Mouse (Mus musculus) forebrain, embryonic 14.5 days (tissue): Measurements from ENCODE around the gene AA467197. TPM values are rescaled to one million over a fixed set of nuclear protein-coding genes. Genes with fewer than 3 reads are reported as not detected.

Experiments
- ATAC-seq: fragments of 200-750 bp; cut with Nextera tagmentation; 2 replicates; pipeline ENCODE4 v1.8.0; 2017; ENCODE audit warnings: mild to moderate bottlenecking, moderate library complexity
- DNase-seq: peaks from one replicate; pipeline ENCODE4 v3.0.0-alpha.2; 2015; ENCODE audit warnings: low spot score
- H3K27ac ChIP-seq: fragments of 300-500 bp; sonication (generic); 2 replicates; pipeline ENCODE4 v1.5.1; 2014; ENCODE audit warnings: low read depth, mild to moderate bottlenecking, control low read depth, low read length, moderate library complexity
- H3K27me3 ChIP-seq: fragments of 300-500 bp; sonication (generic); replicated peaks from 2 replicates; pipeline ENCODE4 v1.6.1; 2014; ENCODE audit warnings: low read length, control low read depth, mixed read lengths; ENCODE audit not compliant: control insufficient read depth, insufficient read depth
- H3K36me3 ChIP-seq: fragments of 300-500 bp; sonication (generic); 2 replicates; pipeline ENCODE4 v1.6.1; 2014; ENCODE audit warnings: low read length, control low read depth; ENCODE audit not compliant: control insufficient read depth, insufficient read depth
- H3K4me1 ChIP-seq: fragments of 300-500 bp; sonication (generic); 2 replicates; pipeline ENCODE4 v1.6.1; 2014; ENCODE audit warnings: antibody characterized with exemption, low read length, control low read depth; ENCODE audit not compliant: control insufficient read depth, insufficient read depth
- H3K4me2 ChIP-seq: fragments of 300-500 bp; sonication (generic); 2 replicates; pipeline ENCODE4 v1.6.1; 2014; ENCODE audit warnings: mild to moderate bottlenecking, control low read depth, low read length
- H3K4me3 ChIP-seq: fragments of 300-500 bp; sonication (generic); 2 replicates; pipeline ENCODE4 v1.5.1; 2014; ENCODE audit warnings: low read depth, low read length, control low read depth
- H3K9ac ChIP-seq: fragments of 300-500 bp; sonication (generic); 2 replicates; pipeline ENCODE4 v1.6.1; 2014; ENCODE audit warnings: mild to moderate bottlenecking, low read length, control low read depth, moderate library complexity
- H3K9me3 ChIP-seq: fragments of 300-500 bp; sonication (generic); replicated peaks from 2 replicates; pipeline ENCODE4 v1.6.1; 2016; ENCODE audit warnings: low read length, control low read depth, mixed read lengths; ENCODE audit not compliant: control insufficient read depth
- WGBS: fragments of 180-500 bp; shearing (Covaris S2); extraction: QIAGEN DNeasy Blood & Tissue Kit; methylation state at CpG from one replicate; pipeline ENCODE4 v1.1.7; 2014; 5-methylcytosine and 5-hydroxymethylcytosine counted together
- polyA plus RNA-seq: library from polyadenylated mRNA; unstranded; fragments of >200 nt; fragmentation: Nextera tagmentation; extraction: Ambion mirVana; gene quantifications from 2 replicates; pipeline ENCODE4 v1.2.1, GENCODE M21; 2014

Gene AA467197
- polyA plus RNA-seq, 1 experiment from 2014 or later: 0.36 TPM

DNA sequence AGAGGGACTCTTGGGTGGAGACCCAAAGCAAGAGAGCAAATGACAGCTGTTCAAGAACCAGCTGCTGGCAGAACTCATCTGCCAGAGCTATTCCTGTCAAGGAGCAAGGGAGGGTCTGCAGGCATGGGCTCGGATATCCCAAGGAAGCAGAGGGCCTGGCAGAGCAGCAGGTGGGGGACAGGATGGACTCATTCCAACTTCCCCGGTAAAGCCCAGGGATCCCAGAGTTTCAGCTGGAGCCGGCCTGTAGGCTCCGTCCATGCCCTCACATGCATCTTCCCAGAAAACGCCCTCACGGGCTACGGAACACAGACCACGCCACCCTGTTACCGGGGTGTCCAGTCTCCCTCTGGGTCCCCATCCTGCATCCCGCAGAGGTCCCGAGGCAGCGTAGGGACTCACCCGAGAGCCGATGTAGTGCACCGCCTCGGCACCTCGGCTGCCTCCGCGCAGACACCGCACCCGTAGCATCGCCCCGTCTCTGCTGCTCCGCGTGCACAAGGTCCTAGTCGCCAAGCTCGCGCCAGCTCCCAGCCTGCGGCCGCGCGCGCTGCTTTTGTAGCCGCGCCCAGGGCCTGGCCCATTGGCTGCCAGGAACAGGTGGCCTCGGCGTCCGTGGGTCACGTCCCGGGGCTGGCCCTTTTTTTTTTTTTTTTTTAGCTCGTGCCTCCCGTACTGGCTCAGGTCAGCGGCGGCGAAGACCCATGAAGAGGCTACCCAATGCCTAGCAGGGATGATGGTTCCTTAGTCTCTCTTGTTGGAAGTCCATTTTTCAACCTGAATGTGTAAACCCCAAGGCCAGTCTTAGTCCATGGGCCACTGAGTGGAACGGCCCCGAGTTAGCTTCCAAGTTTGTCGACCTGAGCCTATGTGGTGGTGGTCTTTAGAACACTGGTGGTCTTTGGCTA, 25.8 kb upstream of the AA467197 start, which contains the start of gene Gatm:
Gene Gatm, minus strand, starts transcription at position 558 of the 908 bp plus-strand sequence.
- Histone ChIP-seq H3K9me3 (no peaks in the 10 kb centered on the region), H3K9ac (peak within 1 kb of the TSS; percentile 76), H3K4me1 (no peaks in the 10 kb centered on the region), H3K27me3 (no peaks in the 10 kb centered on the region), H3K4me3 (peak within 1 kb of the TSS; percentile 47), H3K27ac (no peak within 1 kb of the TSS), H3K36me3 (no peaks in the 10 kb centered on the region), H3K4me2 (peak within 1 kb of the TSS; percentile 82)
- peak; percentile 99 for ATAC-seq
- peak; percentile 86 for DNase-seq
- WGBS: 3% methylated on average over 46 of the region's 48 CpGs

GRCm38 (mm10) chr2:122611654-122611973, 25.2 kb upstream of the AA467197 start:
- H3K36me3 ChIP-seq: no peaks in the 10 kb centered on the region
- 88% methylated on average over 4 of the region's 4 CpGs for WGBS
- H3K9ac ChIP-seq: peak overlapping the region; percentile 76; the same call in 1 of the 2 replicates
- no peaks in the 10 kb centered on the region for H3K4me1 ChIP-seq
- no peaks in the 10 kb centered on the region for H3K9me3 ChIP-seq
- peak overlapping the region; percentile 82 for H3K4me2 ChIP-seq
- no peaks in the 10 kb centered on the region for H3K27me3 ChIP-seq
- ATAC-seq: no peak
- no peak overlapping the region for H3K27ac ChIP-seq
- DNase-seq: no peak
- peak overlapping the region; percentile 47 for H3K4me3 ChIP-seq

DNA sequence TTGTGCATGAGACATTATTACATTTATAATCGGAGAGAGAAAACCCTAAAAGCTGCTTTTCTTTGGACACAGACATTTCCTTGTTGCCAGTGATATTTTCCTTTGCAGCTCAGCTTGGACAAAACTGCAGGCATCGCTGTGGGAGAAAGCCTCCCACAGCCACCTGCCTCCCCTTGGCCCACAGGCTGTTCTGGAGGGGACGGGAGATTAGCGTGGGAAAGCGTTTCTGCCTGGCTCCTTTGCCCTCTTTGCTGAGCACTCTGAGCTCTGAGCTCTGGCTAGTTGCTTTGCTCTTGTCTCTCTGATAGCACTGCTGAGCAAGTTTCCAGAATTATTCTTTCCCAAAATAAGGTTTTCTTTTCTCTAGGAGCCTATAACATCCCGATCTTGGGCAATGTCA, 20.5 kb upstream of the AA467197 start:
- 75% methylated on average over 6 of the region's 6 CpGs for WGBS
- Histone ChIP-seq H3K4me3 (no peak overlapping the region), H3K27me3 (no peaks in the 10 kb centered on the region), H3K27ac (no peak overlapping the region), H3K9me3 (no peaks in the 10 kb centered on the region), H3K9ac (no peak overlapping the region), H3K36me3 (no peaks in the 10 kb centered on the region), H3K4me2 (no peak overlapping the region), H3K4me1 (no peaks in the 10 kb centered on the region)
- DNase-seq (no peak), ATAC-seq (no peak)

- 84% methylated on average over 6 of the region's 6 CpGs for WGBS
- no peak for DNase-seq
- no peak for ATAC-seq
- Histone ChIP-seq H3K9me3 (no peaks in the 10 kb centered on the region), H3K4me3 (no peak overlapping the region), H3K27ac (no peak overlapping the region), H3K4me1 (no peaks in the 10 kb centered on the region), H3K9ac (no peak overlapping the region), H3K27me3 (no peaks in the 10 kb centered on the region), H3K4me2 (no peak overlapping the region), H3K36me3 (no peaks in the 10 kb centered on the region)
Observed at GRCm38 (mm10) chr2:122617792-122618191, 19.0 kb upstream of the AA467197 start.

DNA sequence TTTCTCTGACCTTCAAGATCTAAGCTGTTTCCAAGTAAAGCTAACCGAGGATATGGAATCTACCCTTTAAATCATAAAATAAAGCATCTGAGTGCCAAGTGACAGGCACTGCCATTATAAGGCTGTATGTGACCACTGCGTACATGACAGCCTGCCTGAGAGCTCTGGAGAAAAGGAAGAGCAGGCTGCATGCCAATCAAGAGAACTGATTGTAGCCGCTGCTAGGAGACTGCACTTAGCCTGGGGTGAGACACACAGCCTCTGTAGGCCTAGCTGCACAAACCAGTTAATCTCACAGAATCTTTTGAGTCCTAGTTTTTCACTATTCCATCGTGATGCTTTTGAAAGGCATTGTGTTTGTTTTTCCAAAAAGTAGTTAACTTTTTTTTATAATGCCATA, 18.1 kb upstream of the AA467197 start:
- Histone ChIP-seq H3K9ac (no peak overlapping the region), H3K4me3 (no peak overlapping the region), H3K36me3 (no peaks in the 10 kb centered on the region), H3K27ac (no peak overlapping the region), H3K4me1 (no peaks in the 10 kb centered on the region), H3K27me3 (no peaks in the 10 kb centered on the region), H3K9me3 (no peaks in the 10 kb centered on the region), H3K4me2 (no peak overlapping the region)
- ATAC-seq (no peak), DNase-seq (peak; percentile 5)
- 60% methylated on average over 4 of the region's 4 CpGs for WGBS

DNA sequence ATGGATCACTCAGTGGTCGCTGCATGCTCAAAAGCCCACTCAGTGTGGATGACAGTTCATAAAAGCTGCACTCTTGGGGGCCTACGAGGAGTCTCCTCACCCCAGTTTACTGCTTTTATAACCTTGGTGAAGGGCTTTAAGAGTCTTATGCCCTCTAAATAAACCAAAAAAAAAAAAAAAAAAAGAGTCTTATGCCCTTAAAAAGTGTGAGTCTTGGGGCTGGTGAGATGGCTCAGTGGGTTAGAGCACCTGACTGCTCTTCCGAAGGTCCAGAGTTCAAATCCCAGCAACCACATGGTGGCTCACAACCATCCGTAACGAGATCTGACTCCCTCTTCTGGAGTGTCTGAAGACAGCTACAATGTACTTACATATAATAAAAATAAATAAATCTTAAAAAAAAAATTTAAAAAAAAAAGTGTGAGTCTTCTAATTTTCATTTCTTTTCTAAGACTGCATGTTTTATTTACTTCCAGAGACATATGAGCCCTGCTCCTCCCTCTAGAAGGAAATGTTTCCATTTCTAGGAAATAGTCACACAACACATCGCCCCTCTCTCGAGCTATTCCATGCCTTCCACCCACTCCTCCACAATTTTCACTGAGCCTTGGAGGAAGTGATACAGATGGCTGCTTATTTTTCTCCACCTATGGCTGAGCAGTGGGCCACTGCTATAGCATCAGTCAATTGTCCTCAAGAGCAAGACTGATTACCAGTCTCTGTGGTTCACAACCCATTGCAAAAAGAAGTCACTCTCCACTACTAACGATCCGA, 15.3 kb upstream of the AA467197 start:
- H3K4me2 ChIP-seq: no peak overlapping the region
- 89% methylated on average over 9 of the region's 9 CpGs for WGBS
- H3K9me3 ChIP-seq: no peaks in the 10 kb centered on the region
- no peak overlapping the region for H3K9ac ChIP-seq
- ATAC-seq (no peak), DNase-seq (no peak)
- no peaks in the 10 kb centered on the region for H3K4me1 ChIP-seq
- no peak overlapping the region for H3K4me3 ChIP-seq
- H3K36me3 ChIP-seq: no peaks in the 10 kb centered on the region
- no peak overlapping the region for H3K27ac ChIP-seq
- no peaks in the 10 kb centered on the region for H3K27me3 ChIP-seq

DNA sequence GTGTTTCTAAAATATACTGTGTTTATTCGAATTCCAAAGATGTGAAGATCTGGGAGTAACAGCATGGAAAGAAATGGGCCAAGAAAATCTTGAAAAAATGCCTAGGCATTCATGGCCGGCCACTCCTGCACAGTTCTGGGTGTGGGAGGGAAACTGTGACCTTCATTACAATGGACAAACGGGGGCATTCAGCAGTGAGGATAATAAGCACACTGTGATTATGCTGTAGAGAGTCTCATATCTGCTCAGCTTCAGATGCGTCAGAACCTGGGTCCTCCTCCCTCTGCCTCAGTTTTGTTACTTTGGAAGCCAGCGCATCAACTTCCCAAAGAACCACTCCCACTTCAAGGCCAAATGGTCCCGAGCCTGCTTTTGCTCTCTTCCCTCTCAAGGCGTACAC, 10.9 kb upstream of the AA467197 start:
- no peak for DNase-seq
- Histone ChIP-seq H3K9me3 (no peaks in the 10 kb centered on the region), H3K27ac (no peak overlapping the region), H3K36me3 (no peaks in the 10 kb centered on the region), H3K27me3 (no peaks in the 10 kb centered on the region), H3K4me2 (no peak overlapping the region), H3K4me3 (no peak overlapping the region), H3K9ac (no peak overlapping the region), H3K4me1 (no peaks in the 10 kb centered on the region; the same call in 1 of the 2 replicates)
- WGBS: 63% methylated on average over 7 of the region's 7 CpGs
- ATAC-seq: no peak

DNA sequence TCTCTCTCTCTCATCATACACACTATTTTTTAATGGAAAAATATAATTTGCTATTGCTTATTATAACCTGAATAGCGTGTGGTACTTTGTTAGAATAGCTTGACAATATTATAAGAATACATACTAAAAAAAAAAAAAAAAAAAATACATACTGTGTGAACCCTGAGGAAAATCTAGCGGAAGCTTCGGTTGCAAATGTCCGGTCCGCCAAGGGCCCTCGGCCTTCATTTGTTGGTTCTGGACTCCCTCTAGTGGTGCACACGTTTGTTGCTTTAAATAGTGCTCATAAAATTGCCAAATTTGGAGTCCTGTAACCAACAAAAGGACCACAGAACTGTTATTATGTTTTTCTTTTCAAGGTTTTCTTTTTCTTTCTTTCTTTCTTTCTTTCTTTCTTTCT, 7.8 kb upstream of the AA467197 start:
- WGBS: 0% methylated on average over 7 of the region's 7 CpGs
- DNase-seq: peak; percentile 93
- no peak overlapping the region for H3K27ac ChIP-seq
- H3K4me1 ChIP-seq: peaks cover 13% of the 10 kb centered on the region
- H3K27me3 ChIP-seq: no peaks in the 10 kb centered on the region
- H3K36me3 ChIP-seq: peaks cover 19% of the 10 kb centered on the region
- 0 out of 2 replicates have a peak, but pooled peaks have one; percentile 32 for ATAC-seq
- no peak overlapping the region for H3K9ac ChIP-seq
- H3K9me3 ChIP-seq: no peaks in the 10 kb centered on the region
- no peak overlapping the region for H3K4me3 ChIP-seq
- no peak overlapping the region for H3K4me2 ChIP-seq
